Mouse (Mus musculus): ENCODE data around the gene Rab23. TPM values are rescaled to one million over a fixed set of nuclear protein-coding genes. Genes with fewer than 3 reads are reported as not detected.

Gene Rab23
- polyA plus RNA-seq (2015; fragmentation: Nextera tagmentation; extraction: Ambion mirVana) = 37.8 and 39.4 TPM in 2 replicates

- peaks cover 13% of the 10 kb centered on the region for H3K4me1 ChIP-seq
- H3K9ac ChIP-seq = peak within 1 kb of the TSS; percentile 96
- WGBS = under 1% methylated on average over 54 of the region's 54 CpGs
- H3K4me2 ChIP-seq (replicated peaks) = peak within 1 kb of the TSS; percentile 68
- peaks cover 31% of the 10 kb centered on the region for H3K36me3 ChIP-seq
- no peaks in the 10 kb centered on the region for H3K27me3 ChIP-seq
- H3K4me3 ChIP-seq = peak within 1 kb of the TSS; percentile 84
- H3K27ac ChIP-seq = peak within 1 kb of the TSS; percentile 93
- no peaks in the 10 kb centered on the region for H3K9me3 ChIP-seq
- ATAC-seq (ENCODE audit: low FRiP score, low read depth) = peak; percentile 95
Measured at GRCm38 (mm10) chr1:33719733-33720225, at the start of gene Rab23. TSS of gene Rab23 (plus strand) at chr1:33719887.

DNA sequence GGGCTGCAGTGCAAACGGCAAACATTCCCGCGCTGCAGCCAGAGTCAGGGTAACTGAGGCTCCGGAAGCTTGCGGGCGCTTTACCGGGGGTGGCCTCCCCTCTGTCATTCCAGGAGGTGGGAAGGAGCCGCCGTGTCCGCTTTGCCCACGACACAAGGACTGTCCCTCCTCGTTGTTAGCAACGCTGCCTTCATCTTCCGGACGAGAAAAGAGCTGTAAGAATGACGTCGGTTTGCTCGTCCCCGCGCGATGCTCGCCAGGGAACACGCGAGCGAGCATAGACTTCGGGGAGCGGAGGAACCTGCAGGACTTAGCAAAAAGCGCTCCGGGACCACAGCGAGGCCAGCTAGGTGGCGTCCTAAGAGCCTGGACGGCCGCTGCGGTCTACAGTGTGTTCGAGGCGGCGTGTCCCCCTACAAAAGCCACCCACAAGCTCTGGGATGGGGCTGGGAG lies 49.5 kb upstream of the Rab23 start:
- Histone ChIP-seq H3K27ac (peak overlapping the region; percentile 69), H3K36me3 (peaks cover 19% of the 10 kb centered on the region)
- under 1% methylated on average over 37 of the region's 37 CpGs for WGBS

DNA sequence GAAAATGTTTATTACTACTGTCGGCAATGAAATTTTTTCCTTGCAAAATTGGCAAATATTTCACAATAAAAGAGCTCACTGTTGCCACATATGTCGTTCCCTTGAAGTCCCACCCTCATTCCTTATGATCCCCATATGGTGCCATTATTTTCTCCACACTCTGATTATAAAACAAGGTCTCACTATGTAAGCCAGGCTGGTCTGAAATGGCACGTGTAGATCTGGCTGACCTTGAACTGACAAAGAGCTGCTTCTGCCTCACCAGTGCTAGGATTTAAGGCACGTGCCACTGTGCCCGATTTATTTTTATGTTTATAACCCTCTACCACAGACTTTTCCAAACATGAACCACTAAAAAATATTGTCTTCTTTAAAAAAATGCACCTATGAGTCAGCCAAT lies 48.2 kb upstream of the Rab23 start:
- WGBS = 62% methylated on average over 5 of the region's 5 CpGs
- no peak for ATAC-seq (ENCODE audit: low FRiP score, low read depth)
- Histone ChIP-seq H3K27ac (no peak overlapping the region), H3K4me1 (peaks cover 10% of the 10 kb centered on the region; the same call in 1 of the 2 replicates), H3K4me3 (no peak overlapping the region), H3K9me3 (no peaks in the 10 kb centered on the region), H3K9ac (no peak overlapping the region), H3K36me3 (peaks cover 9% of the 10 kb centered on the region), H3K4me2 (replicated peaks) (no peak overlapping the region), H3K27me3 (no peaks in the 10 kb centered on the region)

More for the DNA sequence above, 49.5 kb upstream of the Rab23 start:
- peak; percentile 49; the same call in 1 of the 2 replicates for ATAC-seq (ENCODE audit: low FRiP score, low read depth)
- peak overlapping the region; percentile 74 for H3K9ac ChIP-seq
- peaks cover 10% of the 10 kb centered on the region; the same call in 1 of the 2 replicates for H3K4me1 ChIP-seq
- H3K27me3 ChIP-seq = no peaks in the 10 kb centered on the region
- no peaks in the 10 kb centered on the region for H3K9me3 ChIP-seq
- peak overlapping the region; percentile 73 for H3K4me3 ChIP-seq
- peak overlapping the region; percentile 85 for H3K4me2 ChIP-seq (replicated peaks)

- no peak for ATAC-seq (ENCODE audit: low FRiP score, low read depth)
Measured at GRCm38 (mm10) chr1:33672083-33672482, 47.6 kb upstream of the Rab23 start.

DNA sequence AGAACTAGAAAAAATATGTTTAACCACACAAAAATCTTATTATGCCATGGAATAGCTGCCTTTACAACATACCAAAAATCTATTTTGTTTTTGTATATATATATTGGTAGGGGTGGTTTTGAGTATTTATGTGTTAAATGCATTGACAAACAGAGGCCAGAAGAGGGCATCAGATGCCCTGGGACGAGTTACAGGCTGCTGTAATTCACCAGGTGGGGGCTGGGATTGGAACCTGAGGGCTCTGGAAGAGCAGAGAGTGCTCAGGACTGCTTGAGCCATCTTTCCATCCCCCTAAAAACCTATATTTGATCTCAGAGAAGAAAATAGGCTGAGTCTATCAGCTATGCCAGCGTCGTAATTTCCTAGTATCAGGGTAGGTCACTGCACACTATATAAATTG lies 47.2 kb upstream of the Rab23 start:
- Histone ChIP-seq H3K4me2 (replicated peaks) (no peak overlapping the region), H3K9me3 (no peaks in the 10 kb centered on the region), H3K27ac (no peak overlapping the region), H3K9ac (no peak overlapping the region), H3K36me3 (peaks cover 3% of the 10 kb centered on the region; the same call in 1 of the 2 replicates), H3K4me3 (no peak overlapping the region), H3K27me3 (no peaks in the 10 kb centered on the region), H3K4me1 (peaks cover 10% of the 10 kb centered on the region; the same call in 1 of the 2 replicates)
- ATAC-seq (ENCODE audit: low FRiP score, low read depth) = no peak
- 29% methylated on average over 3 of the region's 3 CpGs for WGBS

More at GRCm38 (mm10) chr1:33672083-33672482, 47.6 kb upstream of the Rab23 start:
- no peak overlapping the region for H3K9ac ChIP-seq
- no peak overlapping the region for H3K27ac ChIP-seq
- H3K4me1 ChIP-seq = peaks cover 10% of the 10 kb centered on the region; the same call in 1 of the 2 replicates
- H3K9me3 ChIP-seq = no peaks in the 10 kb centered on the region
- no peaks in the 10 kb centered on the region for H3K27me3 ChIP-seq
- H3K36me3 ChIP-seq = peaks cover 4% of the 10 kb centered on the region; the same call in 1 of the 2 replicates
- H3K4me2 ChIP-seq (replicated peaks) = no peak overlapping the region
- WGBS = 71% methylated on average over 3 of the region's 3 CpGs
- no peak overlapping the region for H3K4me3 ChIP-seq

DNA sequence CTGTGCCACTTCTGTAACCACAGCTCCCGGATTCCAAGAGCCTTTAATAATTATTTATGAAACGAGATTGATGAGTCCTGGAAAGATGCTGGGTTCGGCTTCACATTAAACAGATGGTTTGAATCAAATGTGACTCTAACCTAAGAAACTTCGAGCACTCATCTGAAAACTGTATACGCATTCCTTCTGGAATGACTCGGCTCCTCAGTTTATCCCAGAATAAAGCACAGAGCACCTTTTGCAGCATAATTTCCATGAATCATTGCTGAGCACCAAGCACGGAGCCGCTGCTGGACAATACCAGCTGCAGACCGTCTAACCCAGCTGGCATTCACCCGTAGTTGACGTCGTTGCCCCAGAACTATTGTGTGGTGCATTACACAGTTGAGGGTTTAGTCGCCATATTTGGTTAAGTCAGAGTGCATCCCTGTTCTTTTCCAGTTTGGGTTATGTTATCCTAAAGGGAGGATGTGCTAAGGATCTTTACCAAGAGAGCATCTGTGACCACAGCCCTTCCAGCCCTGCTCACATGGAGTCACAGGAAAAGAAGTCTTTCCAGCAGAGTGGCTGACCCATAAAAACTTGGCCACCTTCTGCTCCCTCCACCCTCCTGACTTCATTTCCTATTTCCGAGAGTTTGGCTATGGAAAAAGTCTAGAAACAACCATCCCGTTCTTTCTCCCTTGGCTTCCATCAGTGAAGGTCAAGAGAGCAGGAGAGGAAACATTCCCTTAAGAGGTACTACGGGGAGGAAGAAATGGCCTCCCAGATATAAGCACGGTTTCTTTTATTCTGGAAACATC lies 46.3 kb upstream of the Rab23 start:
- Histone ChIP-seq H3K4me3 (no peak overlapping the region), H3K36me3 (no peaks in the 10 kb centered on the region), H3K27me3 (no peaks in the 10 kb centered on the region), H3K4me1 (peaks cover 10% of the 10 kb centered on the region; the same call in 1 of the 2 replicates), H3K9ac (no peak overlapping the region), H3K9me3 (no peaks in the 10 kb centered on the region), H3K4me2 (replicated peaks) (no peak overlapping the region), H3K27ac (no peak overlapping the region)
- WGBS = 62% methylated on average over 17 of the region's 17 CpGs
- no peak for ATAC-seq (ENCODE audit: low FRiP score, low read depth)

GRCm38 (mm10) chr1:33680435-33680834 lies 39.3 kb upstream of the Rab23 start:
- Histone ChIP-seq H3K4me3 (no peak overlapping the region), H3K9ac (no peak overlapping the region), H3K27me3 (no peaks in the 10 kb centered on the region), H3K27ac (no peak overlapping the region), H3K9me3 (peaks cover under 1% of the 10 kb centered on the region; the same call in 1 of the 2 replicates), H3K4me1 (no peaks in the 10 kb centered on the region), H3K36me3 (no peaks in the 10 kb centered on the region), H3K4me2 (replicated peaks) (no peak overlapping the region)
- no peak for ATAC-seq (ENCODE audit: low FRiP score, low read depth)
- 51% methylated on average over 4 of the region's 4 CpGs for WGBS

DNA sequence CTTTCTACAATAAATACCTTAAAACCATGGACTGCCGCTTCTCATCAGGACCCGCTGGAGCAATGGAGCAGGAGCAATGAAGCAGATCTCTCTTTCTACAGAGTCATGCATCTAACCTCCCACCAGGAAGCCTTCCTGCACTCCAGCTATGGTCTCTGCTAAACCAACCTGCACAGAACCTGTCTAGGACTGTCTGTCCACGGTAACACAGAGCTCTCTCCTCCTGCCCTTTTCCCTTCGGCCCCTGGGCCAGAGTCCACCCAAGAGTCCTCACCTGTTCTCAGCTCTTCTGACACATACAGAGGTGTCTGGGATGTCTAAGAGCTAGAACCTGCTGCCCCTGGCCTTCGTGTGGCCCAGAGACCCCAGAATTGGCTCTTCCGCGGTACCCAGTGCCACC lies 38.8 kb upstream of the Rab23 start:
- WGBS = 89% methylated on average over 7 of the region's 7 CpGs
- Histone ChIP-seq H3K27me3 (no peaks in the 10 kb centered on the region), H3K4me1 (no peaks in the 10 kb centered on the region), H3K9me3 (peaks cover 5% of the 10 kb centered on the region; the same call in 1 of the 2 replicates), H3K36me3 (no peaks in the 10 kb centered on the region), H3K9ac (no peak overlapping the region), H3K27ac (no peak overlapping the region), H3K4me3 (no peak overlapping the region), H3K4me2 (replicated peaks) (no peak overlapping the region)
- ATAC-seq (ENCODE audit: low FRiP score, low read depth) = no peak

GRCm38 (mm10) chr1:33684459-33684858 lies 35.2 kb upstream of the Rab23 start:
- Histone ChIP-seq H3K4me1 (peaks cover 20% of the 10 kb centered on the region), H3K9me3 (peaks cover 6% of the 10 kb centered on the region; the same call in 1 of the 2 replicates), H3K27me3 (no peaks in the 10 kb centered on the region), H3K27ac (no peak overlapping the region), H3K9ac (no peak overlapping the region), H3K36me3 (no peaks in the 10 kb centered on the region), H3K4me2 (replicated peaks) (no peak overlapping the region), H3K4me3 (no peak overlapping the region)
- WGBS = 70% methylated on average over 8 of the region's 8 CpGs
- no peak for ATAC-seq (ENCODE audit: low FRiP score, low read depth)

- peak; percentile 51; the same call in 1 of the 2 replicates for ATAC-seq (ENCODE audit: low FRiP score, low read depth)
- WGBS = 35% methylated on average over 2 of the region's 2 CpGs
- Histone ChIP-seq H3K9me3 (peaks cover 6% of the 10 kb centered on the region; the same call in 1 of the 2 replicates), H3K9ac (no peak overlapping the region), H3K27ac (no peak overlapping the region), H3K27me3 (no peaks in the 10 kb centered on the region), H3K4me3 (no peak overlapping the region), H3K4me2 (replicated peaks) (no peak overlapping the region), H3K4me1 (peaks cover 24% of the 10 kb centered on the region), H3K36me3 (no peaks in the 10 kb centered on the region)
Measured at GRCm38 (mm10) chr1:33688810-33689209, 30.9 kb upstream of the Rab23 start.

DNA sequence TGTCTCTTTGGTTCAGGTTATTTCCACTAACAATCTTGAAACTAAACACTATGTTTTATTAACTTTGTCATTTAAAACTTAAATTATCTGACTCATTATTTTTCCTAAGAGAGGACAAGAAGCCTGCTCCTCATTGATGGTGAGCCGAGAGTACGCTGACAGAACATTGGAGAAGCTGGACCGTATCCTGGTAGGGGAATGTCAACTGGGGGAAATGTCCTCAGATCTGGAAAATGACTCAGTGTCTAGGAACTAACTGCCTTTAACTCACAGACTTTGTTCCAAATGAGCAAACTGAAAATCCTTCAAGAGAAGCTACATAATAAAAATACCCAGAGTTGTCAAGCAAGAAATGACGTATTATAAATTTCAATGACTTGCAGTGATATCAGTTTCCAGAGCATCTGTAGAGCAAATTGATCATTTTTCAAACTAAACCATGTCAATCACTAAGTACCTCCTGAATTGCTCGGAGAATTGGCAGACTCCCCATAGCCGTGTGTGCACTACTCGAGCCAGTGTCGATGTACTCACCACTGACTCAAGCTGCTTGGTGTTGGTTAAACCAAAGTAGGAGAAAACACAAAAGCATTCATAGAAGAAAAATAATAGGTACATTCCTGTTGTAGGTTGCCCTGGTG lies 30.1 kb upstream of the Rab23 start:
- Histone ChIP-seq H3K9me3 (peaks cover 6% of the 10 kb centered on the region; the same call in 1 of the 2 replicates), H3K27ac (no peak overlapping the region), H3K4me3 (no peak overlapping the region), H3K4me1 (peaks cover 24% of the 10 kb centered on the region), H3K9ac (no peak overlapping the region), H3K36me3 (no peaks in the 10 kb centered on the region), H3K4me2 (replicated peaks) (no peak overlapping the region), H3K27me3 (no peaks in the 10 kb centered on the region)
- ATAC-seq (ENCODE audit: low FRiP score, low read depth) = no peak
- 75% methylated on average over 8 of the region's 8 CpGs for WGBS

GRCm38 (mm10) chr1:33690087-33690448 lies 29.6 kb upstream of the Rab23 start:
- H3K9me3 ChIP-seq = peaks cover 6% of the 10 kb centered on the region; the same call in 1 of the 2 replicates
- H3K27me3 ChIP-seq = no peaks in the 10 kb centered on the region
- H3K4me2 ChIP-seq (replicated peaks) = no peak overlapping the region
- no peak overlapping the region for H3K4me3 ChIP-seq
- no peak overlapping the region for H3K27ac ChIP-seq
- H3K4me1 ChIP-seq = peaks cover 24% of the 10 kb centered on the region
- no peaks in the 10 kb centered on the region for H3K36me3 ChIP-seq
- WGBS = 46% methylated on average over 4 of the region's 4 CpGs
- no peak overlapping the region for H3K9ac ChIP-seq
- ATAC-seq (ENCODE audit: low FRiP score, low read depth) = no peak

Data from limb, embryonic 13.5 days (tissue).